ENCODE assay signal across 28 mouse cellular contexts in genomic region chr13:81328181-81328580, GRCm38 (mm10).
A peak's percentile ranks its signal among the peaks of the same experiment; 100 is the strongest.
DNase-seq lines count a peak whose midpoint lies in the region; ATAC-seq and TF ChIP-seq lines count a peak whose summit lies in the region.
"Had no signal": no experiment of that assay in that cellular context is flagged by ENCODE, and none has a peak within 500 bp of the region (broad histone marks: within the 10 kb centered on the region; RNA-seq: fewer than 3 reads in every experiment).

No protein-coding gene starts in this region.

- no peaks in the 10 kb centered on the region for H3K9me3 ChIP-seq in kidney, embryonic 14.5 days (ENCODE audit: control insufficient read depth, low read length)
- no peaks in the 10 kb centered on the region for H3K9me3 ChIP-seq in liver, embryonic 11.5 days (ENCODE audit: control insufficient read depth, low read length)
- H3K9me3 ChIP-seq in hindbrain, embryonic 10.5 days = no peaks in the 10 kb centered on the region
- H3K9me3 ChIP-seq: embryonic facial prominence, embryonic 10.5 days; embryonic facial prominence, embryonic 13.5 days; forebrain, embryonic 12.5 days; heart, embryonic 10.5 days; heart, embryonic 13.5 days; hindbrain, embryonic 12.5 days; hindbrain, embryonic 15.5 days had no signal

- 31% methylated on average over 1 of the region's 1 CpGs for WGBS in kidney, adult 2 months
- 88% methylated on average over 1 of the region's 1 CpGs for WGBS in kidney, embryonic 14.5 days
- 18% methylated on average over 1 of the region's 1 CpGs for WGBS in liver, adult 2 months
- 79% methylated on average over 1 of the region's 1 CpGs for WGBS in liver, embryonic 11.5 days
- WGBS in hindbrain, embryonic 10.5 days = 92% methylated on average over 1 of the region's 1 CpGs

- peak overlapping the region; percentile 94 for H3K27ac ChIP-seq in kidney, adult 2 months (ENCODE audit: insufficient read depth, low read depth, low read length)
- no peak overlapping the region for H3K27ac ChIP-seq in kidney, embryonic 14.5 days (ENCODE audit: low read depth, low read length)
- H3K27ac ChIP-seq in liver, adult 2 months (replicated peaks; ENCODE audit: insufficient read depth, low read depth, low read length) = peak overlapping the region; percentile 97
- no peak overlapping the region for H3K27ac ChIP-seq in liver, embryonic 11.5 days (ENCODE audit: low read depth, low read length)
- H3K27ac ChIP-seq in hindbrain, embryonic 10.5 days = no peak overlapping the region
- H3K27ac ChIP-seq: embryonic facial prominence, embryonic 10.5 days; embryonic facial prominence, embryonic 13.5 days; forebrain, embryonic 12.5 days; heart, adult 2 months; heart, embryonic 10.5 days; heart, embryonic 13.5 days; hindbrain, embryonic 12.5 days; hindbrain, embryonic 15.5 days had no signal

- H3K27me3 ChIP-seq in kidney, adult 2 months (replicated peaks; ENCODE audit: control insufficient read depth, insufficient read depth, low read length) = no peaks in the 10 kb centered on the region
- no peaks in the 10 kb centered on the region for H3K27me3 ChIP-seq in kidney, embryonic 14.5 days (ENCODE audit: control insufficient read depth, insufficient read depth, low read length)
- no peaks in the 10 kb centered on the region for H3K27me3 ChIP-seq in liver, adult 2 months (ENCODE audit: control insufficient read depth, insufficient read depth, low read length)
- no peaks in the 10 kb centered on the region for H3K27me3 ChIP-seq in liver, embryonic 11.5 days (replicated peaks; ENCODE audit: control insufficient read depth, insufficient read depth, low read length)
- H3K27me3 ChIP-seq in hindbrain, embryonic 10.5 days (ENCODE audit: insufficient read depth, poor library complexity, severe bottlenecking) = no peaks in the 10 kb centered on the region
- H3K27me3 ChIP-seq: embryonic facial prominence, embryonic 13.5 days; forebrain, embryonic 12.5 days; heart, embryonic 13.5 days; hindbrain, embryonic 12.5 days; hindbrain, embryonic 15.5 days had no signal

- no peak for TF ChIP-seq CTCF in kidney, adult 2 months (conservative IDR thresholded peaks at IDR 0.05; ENCODE audit: insufficient read depth, insufficient read length, low read depth, low read length)
- TF ChIP-seq CTCF in liver, adult 2 months (IDR thresholded peaks at IDR 0.05; ENCODE audit: low read depth, low read length) = no peak

- H3K79me2 ChIP-seq in liver, adult 2 months (ENCODE audit: control insufficient read depth, insufficient read depth, low read length) = no peaks in the 10 kb centered on the region

- DNase-seq in kidney, adult 2 months = peak; percentile 87
- peak; percentile 93 for DNase-seq in liver, adult 2 months (ENCODE audit: extremely low read depth, low read depth, low spot score)
- DNase-seq in liver, embryonic 11.5 days (ENCODE audit: low spot score) = no peak
- peak; percentile 45 to 59 for DNase-seq in kidney, postnatal 25 days
- no peak for DNase-seq in hindbrain, embryonic 10.5 days (ENCODE audit: low spot score)
- DNase-seq: adrenal gland, adult 2 months; adrenal gland, postnatal 25 days; cerebellum, adult 11-12 months; cerebellum, adult 8-10 months; cerebellum, postnatal 10 days; cerebellum, postnatal 36 days; embryo, embryonic 11 days; gastrocnemius, postnatal 10 days; gastrocnemius, postnatal 36 days; heart, adult 2 months; heart, postnatal 14 days; heart, postnatal 4 days had no signal

- H3K36me3 ChIP-seq in kidney, adult 2 months (ENCODE audit: control insufficient read depth, insufficient read depth, low read length) = no peaks in the 10 kb centered on the region
- no peaks in the 10 kb centered on the region for H3K36me3 ChIP-seq in kidney, embryonic 14.5 days (ENCODE audit: control insufficient read depth, insufficient read depth, low read length)
- no peaks in the 10 kb centered on the region for H3K36me3 ChIP-seq in liver, adult 2 months (ENCODE audit: control insufficient read depth, insufficient read depth, low read length)
- no peaks in the 10 kb centered on the region for H3K36me3 ChIP-seq in liver, embryonic 11.5 days (ENCODE audit: control insufficient read depth, insufficient read depth, low read length)
- peaks cover 19% of the 10 kb centered on the region for H3K36me3 ChIP-seq in hindbrain, embryonic 10.5 days
- H3K36me3 ChIP-seq: embryonic facial prominence, embryonic 10.5 days; embryonic facial prominence, embryonic 13.5 days; heart, embryonic 10.5 days; heart, embryonic 13.5 days; hindbrain, embryonic 12.5 days; hindbrain, embryonic 15.5 days had no signal

- H3K9ac ChIP-seq in kidney, embryonic 14.5 days (ENCODE audit: low read depth, low read length) = no peak overlapping the region
- H3K9ac ChIP-seq in liver, adult 2 months (ENCODE audit: low read depth, low read length) = peak overlapping the region; percentile 72
- no peak overlapping the region for H3K9ac ChIP-seq in liver, embryonic 11.5 days (ENCODE audit: low read depth, low read length)
- H3K9ac ChIP-seq: embryonic facial prominence, embryonic 13.5 days; forebrain, embryonic 12.5 days; heart, embryonic 13.5 days; hindbrain, embryonic 12.5 days; hindbrain, embryonic 15.5 days had no signal

- ATAC-seq in kidney, embryonic 14.5 days (ENCODE audit: low FRiP score, low TSS enrichment) = no peak
- ATAC-seq in liver, embryonic 11.5 days (replicated peaks; ENCODE audit: low FRiP score) = no peak
- ATAC-seq: CD4-positive, CD25-positive, alpha-beta regulatory T cell, adult 4 months; forebrain, embryonic 16.5 days had no signal

- TF ChIP-seq POLR2A in kidney, adult 2 months (IDR thresholded peaks at IDR 0.05; ENCODE audit: low read depth, low read length) = no peak
- no peak for TF ChIP-seq POLR2A in liver, adult 2 months (IDR thresholded peaks at IDR 0.05; ENCODE audit: extremely low read depth, insufficient read depth, low read length)

- no peak overlapping the region for H3K4me2 ChIP-seq in kidney, embryonic 14.5 days (replicated peaks; ENCODE audit: low read depth, low read length)
- H3K4me2 ChIP-seq in liver, embryonic 11.5 days = no peak overlapping the region
- H3K4me2 ChIP-seq: embryonic facial prominence, embryonic 13.5 days; forebrain, embryonic 12.5 days; heart, embryonic 13.5 days; hindbrain, embryonic 12.5 days; hindbrain, embryonic 15.5 days had no signal

- peaks cover 22% of the 10 kb centered on the region for H3K4me1 ChIP-seq in kidney, adult 2 months (ENCODE audit: control insufficient read depth, insufficient read depth, low read length)
- H3K4me1 ChIP-seq in kidney, embryonic 14.5 days (ENCODE audit: control insufficient read depth, insufficient read depth, low read length) = peaks cover 5% of the 10 kb centered on the region; the same call in 1 of the 2 replicates
- peaks cover 42% of the 10 kb centered on the region for H3K4me1 ChIP-seq in liver, adult 2 months (ENCODE audit: control insufficient read depth, insufficient read depth, low read length)
- peaks cover 4% of the 10 kb centered on the region; the same call in 1 of the 2 replicates for H3K4me1 ChIP-seq in liver, embryonic 11.5 days (replicated peaks; ENCODE audit: control insufficient read depth, insufficient read depth, low read length)
- H3K4me1 ChIP-seq in hindbrain, embryonic 10.5 days (replicated peaks) = no peaks in the 10 kb centered on the region
- H3K4me1 ChIP-seq: embryonic facial prominence, embryonic 13.5 days; forebrain, embryonic 12.5 days; hindbrain, embryonic 12.5 days; hindbrain, embryonic 15.5 days had no signal

- H3K4me3 ChIP-seq in kidney, adult 2 months (ENCODE audit: insufficient read depth, low read depth, low read length) = no peak overlapping the region
- H3K4me3 ChIP-seq in kidney, embryonic 14.5 days (ENCODE audit: low read length) = no peak overlapping the region
- no peak overlapping the region for H3K4me3 ChIP-seq in liver, adult 2 months (ENCODE audit: insufficient read depth, low read depth, low read length)
- H3K4me3 ChIP-seq in liver, embryonic 11.5 days (ENCODE audit: low read depth, low read length) = no peak overlapping the region
- H3K4me3 ChIP-seq in hindbrain, embryonic 10.5 days = no peak overlapping the region
- H3K4me3 ChIP-seq: embryonic facial prominence, embryonic 10.5 days; embryonic facial prominence, embryonic 13.5 days; erythroblast, embryonic 14.5 days; forebrain, embryonic 12.5 days; heart, adult 2 months; heart, embryonic 10.5 days; heart, embryonic 13.5 days; hindbrain, embryonic 12.5 days; hindbrain, embryonic 15.5 days had no signal

Comparison
In these comparisons a context has a peak if more than half of its experiments do, and no peak if none do; other contexts are left out.
1. DNase-seq: peak in kidney, adult 2 months (single experiment), liver, adult 2 months (single experiment) and kidney, postnatal 25 days (2 of 2); none in liver, embryonic 11.5 days (single experiment) and hindbrain, embryonic 10.5 days (single experiment).
2. H3K27ac ChIP-seq: peak in kidney, adult 2 months (single experiment) and liver, adult 2 months (single experiment); none in kidney, embryonic 14.5 days (single experiment), liver, embryonic 11.5 days (single experiment) and hindbrain, embryonic 10.5 days (single experiment).